Comparison of ENCODE assay signal across 10 mouse cellular contexts in genomic region chr9:56825476-56826213, GRCm38 (mm10). TPM values are rescaled to one million over a fixed set of nuclear protein-coding genes. Genes with fewer than 3 reads are reported as not detected.
A peak's percentile ranks its signal among the peaks of the same experiment; 100 is the strongest.
DNase-seq lines count a peak whose midpoint lies in the region; ATAC-seq lines count a peak whose summit lies in the region.
"Had no signal": no experiment of that assay in that cellular context is flagged by ENCODE, and none has a peak within 500 bp of the region (broad histone marks: within the 10 kb centered on the region; RNA-seq: fewer than 3 reads in every experiment).

No protein-coding gene starts in this region.

- no peak overlapping the region for H3K9ac ChIP-seq in stomach, embryonic 15.5 days
- H3K9ac ChIP-seq: liver, embryonic 13.5 days had no signal

- no peaks in the 10 kb centered on the region for H3K36me3 ChIP-seq in limb, embryonic 10.5 days
- H3K36me3 ChIP-seq in stomach, embryonic 15.5 days: no peaks in the 10 kb centered on the region
- H3K36me3 ChIP-seq: liver, embryonic 13.5 days had no signal

- H3K27me3 ChIP-seq in limb, embryonic 10.5 days (ENCODE audit: low read depth, poor library complexity, severe bottlenecking): peaks cover 39% of the 10 kb centered on the region
- no peaks in the 10 kb centered on the region; the same call in 1 of the 2 replicates for H3K27me3 ChIP-seq in stomach, embryonic 15.5 days (replicated peaks)

- DNase-seq in cerebellum, adult 18-20 months: peak; percentile 22 to 23
- peak; percentile 22 for DNase-seq in right cerebral cortex, postnatal 14 days
- DNase-seq in right cerebral cortex, adult 18-20 months: no peak
- peak; percentile 53 for DNase-seq in limb, embryonic 10.5 days (ENCODE audit: low spot score)
- DNase-seq in urinary bladder, adult 2 months (ENCODE audit: low spot score): no peak
- DNase-seq in thymus, postnatal 0 days (ENCODE audit: low spot score): no peak
- DNase-seq: adrenal gland, adult 8-10 months; liver, embryonic 13.5 days had no signal

- H3K27ac ChIP-seq in limb, embryonic 10.5 days: 0 out of 2 replicates have a peak overlapping the region, but pooled peaks have one; percentile 7
- no peak overlapping the region for H3K27ac ChIP-seq in stomach, embryonic 15.5 days
- H3K27ac ChIP-seq: liver, embryonic 13.5 days had no signal

- no peaks in the 10 kb centered on the region for H3K9me3 ChIP-seq in limb, embryonic 10.5 days (replicated peaks)
- H3K9me3 ChIP-seq in stomach, embryonic 15.5 days: no peaks in the 10 kb centered on the region
- H3K9me3 ChIP-seq: liver, embryonic 13.5 days had no signal

- H3K4me3 ChIP-seq in limb, embryonic 10.5 days: peak overlapping the region; percentile 46
- no peak overlapping the region for H3K4me3 ChIP-seq in stomach, embryonic 15.5 days (replicated peaks)
- H3K4me3 ChIP-seq: liver, embryonic 13.5 days had no signal

- H3K4me1 ChIP-seq in limb, embryonic 10.5 days: peaks cover 16% of the 10 kb centered on the region
- H3K4me1 ChIP-seq in stomach, embryonic 15.5 days: peaks cover 4% of the 10 kb centered on the region; the same call in 1 of the 2 replicates
- H3K4me1 ChIP-seq: liver, embryonic 13.5 days had no signal

- peak overlapping the region; percentile 27; the same call in 1 of the 2 replicates for H3K4me2 ChIP-seq in stomach, embryonic 15.5 days
- H3K4me2 ChIP-seq: liver, embryonic 13.5 days had no signal

- 7% methylated on average over 21 of the region's 21 CpGs for WGBS in limb, embryonic 10.5 days
- WGBS in stomach, embryonic 15.5 days: 17% methylated on average over 21 of the region's 21 CpGs

- no peak for ATAC-seq in cerebellum, adult (ENCODE audit: insufficient number of reproducible peaks, low FRiP score, low TSS enrichment)
- ATAC-seq in stomach, embryonic 15.5 days (ENCODE audit: insufficient read depth, low FRiP score, low read depth): no peak

RNA-seq across cellular contexts. Expression of gene Lingo1, which starts 29.4 kb away (rescaled TPM):
- polyA plus RNA-seq in limb, embryonic 10.5 days (2016; fragmentation: Nextera tagmentation; extraction: Ambion mirVana): 0.85 and 1.8 TPM in 2 replicates
- polyA plus RNA-seq in stomach, embryonic 15.5 days (2015; fragmentation: Nextera tagmentation; extraction: Ambion mirVana): 2.8 and 3.0 TPM in 2 replicates
- polyA plus RNA-seq in urinary bladder, adult 2 months (2012; rRNA removed): 3.0 and 3.8 TPM in 2 replicates
- 1.1 and 1.3 TPM in 2 replicates for polyA plus RNA-seq in thymus, postnatal 0 days (2015; fragmentation: Nextera tagmentation; extraction: Ambion mirVana)

RNA-seq across cellular contexts. Expression of gene Odf3l1, which starts 38.8 kb away (rescaled TPM):
- 0.35 TPM in 1 of 2 replicates, not detected in the other for polyA plus RNA-seq in limb, embryonic 10.5 days (2016; fragmentation: Nextera tagmentation; extraction: Ambion mirVana)
- 1.4 and 2.3 TPM in 2 replicates for polyA plus RNA-seq in stomach, embryonic 15.5 days (2015; fragmentation: Nextera tagmentation; extraction: Ambion mirVana)
- polyA plus RNA-seq in urinary bladder, adult 2 months (2012; rRNA removed): 0.96 and 1.1 TPM in 2 replicates
- polyA plus RNA-seq in thymus, postnatal 0 days (2015; fragmentation: Nextera tagmentation; extraction: Ambion mirVana): 0.13 TPM in 1 of 2 replicates, not detected in the other
- polyA plus RNA-seq: liver, embryonic 13.5 days had no signal

RNA-seq across cellular contexts. Expression of gene Cspg4, which starts 39.2 kb away (rescaled TPM):
- polyA plus RNA-seq in limb, embryonic 10.5 days (2016; fragmentation: Nextera tagmentation; extraction: Ambion mirVana): 2.1 and 5.0 TPM in 2 replicates
- polyA plus RNA-seq in stomach, embryonic 15.5 days (2015; fragmentation: Nextera tagmentation; extraction: Ambion mirVana): 18.9 and 21.1 TPM in 2 replicates
- polyA plus RNA-seq in urinary bladder, adult 2 months (2012; rRNA removed): 27.7 and 39.1 TPM in 2 replicates
- polyA plus RNA-seq in thymus, postnatal 0 days (2015; fragmentation: Nextera tagmentation; extraction: Ambion mirVana): 0.91 and 1.4 TPM in 2 replicates

Comparison
In these comparisons a context has a peak if more than half of its experiments do, and no peak if none do; other contexts are left out.
1. DNase-seq: peak in cerebellum, adult 18-20 months (2 of 2), right cerebral cortex, postnatal 14 days (single experiment) and limb, embryonic 10.5 days (single experiment); none in right cerebral cortex, adult 18-20 months (single experiment), urinary bladder, adult 2 months (single experiment) and thymus, postnatal 0 days (single experiment).